Mouse (Mus musculus) telencephalon, adult 2 months (tissue): ENCODE measurements at regions not wholly inside any gene's neighbourhood (a gene's known extent, or its start where the extent isn't known, plus 50 kb on each side); places are given as distances from the start of the nearest gene placed in this dataset.
"Not testable (repeated sequence)": the region's sequence is repeated elsewhere in the genome, so short reads cannot be mapped to it uniquely, and the experiment has no call there.

ENCODE experiments used
- DNase-seq: peaks from one replicate; pipeline ENCODE4 v3.0.0-alpha.2; 2011; ENCODE audit warnings: low read depth, low spot score

GRCm38 (mm10) chr13:57055409-57056195 is 159.8 kb upstream of the Trpc7 start:
- DNase-seq = no peak

- no peak for DNase-seq
These were observed 157.6 kb upstream of the Trpc7 start for GRCm38 (mm10) chr13:57053361-57053760.

- DNase-seq = not testable (repeated sequence)
These were observed 150.3 kb upstream of the Trpc7 start for GRCm38 (mm10) chr13:57046130-57046529.

- no peak for DNase-seq
These were observed 148.7 kb upstream of the Trpc7 start for GRCm38 (mm10) chr13:57044455-57044854.

- DNase-seq = no peak
These were observed 147.7 kb upstream of the Trpc7 start for GRCm38 (mm10) chr13:57043316-57043974.

GRCm38 (mm10) chr13:57042514-57042913 is 146.7 kb upstream of the Trpc7 start:
- DNase-seq = no peak

GRCm38 (mm10) chr13:57032871-57033270 is 137.1 kb upstream of the Trpc7 start:
- DNase-seq = no peak

GRCm38 (mm10) chr13:57017553-57018341 is 122.0 kb upstream of the Trpc7 start:
- DNase-seq = peak; percentile 85

GRCm38 (mm10) chr13:57016465-57017272 is 120.9 kb upstream of the Trpc7 start:
- DNase-seq = no peak

GRCm38 (mm10) chr13:57007236-57007635 is 111.4 kb upstream of the Trpc7 start:
- DNase-seq = not testable (repeated sequence)

GRCm38 (mm10) chr13:57003565-57004132 is 107.9 kb upstream of the Trpc7 start:
- DNase-seq = no peak

- DNase-seq = no peak
These were observed 96.2 kb upstream of the Trpc7 start for GRCm38 (mm10) chr13:56992022-56992421.

- no peak for DNase-seq
These were observed 78.3 kb upstream of the Trpc7 start for GRCm38 (mm10) chr13:56974063-56974462.

GRCm38 (mm10) chr13:56955358-56955757 is 59.6 kb upstream of the Trpc7 start:
- no peak for DNase-seq

GRCm38 (mm10) chr13:56948086-56948485 is 52.3 kb upstream of the Trpc7 start:
- DNase-seq = no peak

- no peak for DNase-seq
These were observed 51.5 kb upstream of the Trpc7 start for GRCm38 (mm10) chr13:56947266-56947665.
